ENCODE assay signal across 22 mouse cellular contexts in genomic region chr1:87164164-87164795, GRCm38 (mm10). TPM values are rescaled to one million over a fixed set of nuclear protein-coding genes. Genes with fewer than 3 reads are reported as not detected.
DNase-seq lines count a peak whose midpoint lies in the region; ATAC-seq and TF ChIP-seq lines count a peak whose summit lies in the region.
"Had no signal": no experiment of that assay in that cellular context is flagged by ENCODE, and none has a peak within 500 bp of the region (broad histone marks: within the 10 kb centered on the region; RNA-seq: fewer than 3 reads in every experiment).

No protein-coding gene starts in this region.

- DNase-seq in midbrain, postnatal 0 days (ENCODE audit: low spot score): no peak
- DNase-seq in left cerebral cortex, adult 2 months (ENCODE audit: extremely low spot score in 1 of 2, low spot score in 2 of 2): no peak
- DNase-seq in heart, adult 2 months: no peak
- DNase-seq in lung, postnatal 36 days: no peak
- DNase-seq: cerebellum, postnatal 14 days; gastrocnemius, postnatal 36 days; heart, postnatal 10 days; kidney, adult 8-10 months; lung, embryonic 14.5 days; right cerebral cortex, postnatal 14 days had no signal

- H3K4me2 ChIP-seq in midbrain, embryonic 12.5 days (replicated peaks): no peak overlapping the region
- no peak overlapping the region for H3K4me2 ChIP-seq in midbrain, postnatal 0 days (ENCODE audit: low read depth, low read length, poor library complexity, severe bottlenecking)
- H3K4me2 ChIP-seq in forebrain, embryonic 16.5 days (ENCODE audit: low read length): no peak overlapping the region
- H3K4me2 ChIP-seq in hindbrain, embryonic 16.5 days (ENCODE audit: low read length): no peak overlapping the region
- no peak overlapping the region for H3K4me2 ChIP-seq in neural tube, embryonic 14.5 days (ENCODE audit: low read depth, low read length)
- H3K4me2 ChIP-seq: liver, embryonic 12.5 days; lung, embryonic 14.5 days had no signal

- peak; percentile 62 for ATAC-seq in midbrain, embryonic 12.5 days (ENCODE audit: low FRiP score, low read depth)
- no peak for ATAC-seq in midbrain, postnatal 0 days (ENCODE audit: low FRiP score)
- peak; percentile 32; the same call in 1 of the 2 replicates for ATAC-seq in forebrain, embryonic 16.5 days
- ATAC-seq in hindbrain, embryonic 16.5 days: peak; percentile 43
- ATAC-seq in neural tube, embryonic 14.5 days (ENCODE audit: low read depth): peak; percentile 42
- ATAC-seq: inflammation-experienced regulatory T-cells, adult 6 months; liver, embryonic 12.5 days had no signal

- no peaks in the 10 kb centered on the region for H3K79me2 ChIP-seq in heart, adult 2 months (replicated peaks; ENCODE audit: control insufficient read depth, insufficient read depth, low read length)

- H3K4me1 ChIP-seq in midbrain, embryonic 12.5 days: peaks cover 19% of the 10 kb centered on the region
- no peaks in the 10 kb centered on the region for H3K4me1 ChIP-seq in midbrain, postnatal 0 days (ENCODE audit: insufficient read depth, low read length)
- peaks cover 16% of the 10 kb centered on the region for H3K4me1 ChIP-seq in forebrain, embryonic 16.5 days (replicated peaks; ENCODE audit: control insufficient read depth, insufficient read depth, low read length)
- H3K4me1 ChIP-seq in hindbrain, embryonic 16.5 days (ENCODE audit: control insufficient read depth, insufficient read depth, low read depth, low read length): peaks cover 3% of the 10 kb centered on the region
- peaks cover 17% of the 10 kb centered on the region; the same call in 1 of the 2 replicates for H3K4me1 ChIP-seq in neural tube, embryonic 14.5 days (ENCODE audit: control insufficient read depth, insufficient read depth, low read length)
- H3K4me1 ChIP-seq in heart, adult 2 months (ENCODE audit: control insufficient read depth, insufficient read depth, low read length): no peaks in the 10 kb centered on the region
- H3K4me1 ChIP-seq: liver, embryonic 12.5 days had no signal

- no peak for TF ChIP-seq EP300 in heart, adult 2 months (IDR thresholded peaks at IDR 0.05; ENCODE audit: insufficient read depth, low read depth, low read length)

- 0 out of 2 replicates have a peak overlapping the region, but pooled peaks have one; percentile 12 for H3K27ac ChIP-seq in midbrain, embryonic 12.5 days (replicated peaks)
- no peak overlapping the region for H3K27ac ChIP-seq in midbrain, postnatal 0 days (ENCODE audit: low read depth, low read length)
- no peak overlapping the region for H3K27ac ChIP-seq in forebrain, embryonic 16.5 days (ENCODE audit: low read length)
- 0 out of 2 replicates have a peak overlapping the region, but pooled peaks have one; percentile 35 for H3K27ac ChIP-seq in hindbrain, embryonic 16.5 days (ENCODE audit: low read depth, low read length)
- H3K27ac ChIP-seq in neural tube, embryonic 14.5 days (ENCODE audit: low read depth, low read length): peak overlapping the region; percentile 28; the same call in 1 of the 2 replicates
- H3K27ac ChIP-seq in left cerebral cortex, adult 2 months: no peak overlapping the region
- no peak overlapping the region for H3K27ac ChIP-seq in heart, adult 2 months
- H3K27ac ChIP-seq: heart, embryonic 10.5 days; liver, embryonic 12.5 days; stomach, postnatal 0 days had no signal

- H3K27me3 ChIP-seq in midbrain, embryonic 12.5 days: peaks cover 32% of the 10 kb centered on the region; the same call in 1 of the 2 replicates
- 0 out of 2 replicates have a peak, but pooled peaks cover 3% of the 10 kb centered on the region for H3K27me3 ChIP-seq in midbrain, postnatal 0 days (ENCODE audit: insufficient read depth, low read length)
- 0 out of 2 replicates have a peak, but pooled peaks cover 2% of the 10 kb centered on the region for H3K27me3 ChIP-seq in forebrain, embryonic 16.5 days (replicated peaks; ENCODE audit: control insufficient read depth, insufficient read depth, low read length)
- H3K27me3 ChIP-seq in hindbrain, embryonic 16.5 days (replicated peaks; ENCODE audit: control insufficient read depth, insufficient read depth, low read length): no peaks in the 10 kb centered on the region
- no peaks in the 10 kb centered on the region for H3K27me3 ChIP-seq in neural tube, embryonic 14.5 days (ENCODE audit: control insufficient read depth, insufficient read depth, low read length)
- no peaks in the 10 kb centered on the region; the same call in 1 of the 2 replicates for H3K27me3 ChIP-seq in heart, adult 2 months (ENCODE audit: control insufficient read depth, insufficient read depth, low read length)

- WGBS in midbrain, embryonic 12.5 days: 38% methylated on average over 11 of the region's 11 CpGs
- 43% methylated on average over 11 of the region's 11 CpGs for WGBS in midbrain, postnatal 0 days
- 28% methylated on average over 9 of the region's 11 CpGs for WGBS in forebrain, embryonic 16.5 days
- 23% methylated on average over 11 of the region's 11 CpGs for whole genome bisulfite sequencing in hindbrain, embryonic 16.5 days
- WGBS in neural tube, embryonic 14.5 days: 22% methylated on average over 11 of the region's 11 CpGs
- 26% methylated on average over 11 of the region's 11 CpGs for whole genome bisulfite sequencing in heart, adult 2 months

- H3K36me3 ChIP-seq in midbrain, embryonic 12.5 days: no peaks in the 10 kb centered on the region
- H3K36me3 ChIP-seq in midbrain, postnatal 0 days (ENCODE audit: insufficient read depth, low read length): no peaks in the 10 kb centered on the region
- no peaks in the 10 kb centered on the region for H3K36me3 ChIP-seq in forebrain, embryonic 16.5 days (ENCODE audit: control insufficient read depth, insufficient read depth)
- no peaks in the 10 kb centered on the region for H3K36me3 ChIP-seq in hindbrain, embryonic 16.5 days (ENCODE audit: control insufficient read depth, insufficient read depth, low read length)
- no peaks in the 10 kb centered on the region for H3K36me3 ChIP-seq in neural tube, embryonic 14.5 days (ENCODE audit: control insufficient read depth, insufficient read depth, low read length)
- no peaks in the 10 kb centered on the region for H3K36me3 ChIP-seq in heart, adult 2 months (ENCODE audit: control insufficient read depth, insufficient read depth, low read length)
- H3K36me3 ChIP-seq: heart, embryonic 10.5 days; liver, embryonic 12.5 days had no signal

- no peak for TF ChIP-seq POLR2A in heart, adult 2 months (IDR thresholded peaks at IDR 0.05; ENCODE audit: insufficient read depth, low read depth, low read length)

- H3K4me3 ChIP-seq in midbrain, embryonic 12.5 days: no peak overlapping the region
- no peak overlapping the region for H3K4me3 ChIP-seq in midbrain, postnatal 0 days (ENCODE audit: low read depth, low read length)
- H3K4me3 ChIP-seq in forebrain, embryonic 16.5 days (replicated peaks; ENCODE audit: low read length): no peak overlapping the region
- no peak overlapping the region for H3K4me3 ChIP-seq in hindbrain, embryonic 16.5 days (ENCODE audit: low read length)
- no peak overlapping the region for H3K4me3 ChIP-seq in neural tube, embryonic 14.5 days (ENCODE audit: low read depth, low read length)
- H3K4me3 ChIP-seq in left cerebral cortex, adult 2 months: no peak overlapping the region
- H3K4me3 ChIP-seq in heart, adult 2 months: no peak overlapping the region
- H3K4me3 ChIP-seq: heart, embryonic 10.5 days; liver, embryonic 12.5 days had no signal

- no peaks in the 10 kb centered on the region for H3K9me3 ChIP-seq in midbrain, embryonic 12.5 days
- no peaks in the 10 kb centered on the region for H3K9me3 ChIP-seq in midbrain, postnatal 0 days (ENCODE audit: low read length)
- H3K9me3 ChIP-seq in forebrain, embryonic 16.5 days (ENCODE audit: control insufficient read depth, low read length): no peaks in the 10 kb centered on the region
- H3K9me3 ChIP-seq in hindbrain, embryonic 16.5 days (ENCODE audit: control insufficient read depth, low read length): no peaks in the 10 kb centered on the region
- H3K9me3 ChIP-seq in neural tube, embryonic 14.5 days (ENCODE audit: control insufficient read depth, low read length): no peaks in the 10 kb centered on the region
- H3K9me3 ChIP-seq: heart, embryonic 10.5 days; liver, embryonic 12.5 days had no signal

- H3K9ac ChIP-seq in midbrain, embryonic 12.5 days (replicated peaks): no peak overlapping the region
- no peak overlapping the region for H3K9ac ChIP-seq in midbrain, postnatal 0 days (replicated peaks; ENCODE audit: low read length, poor library complexity, severe bottlenecking)
- no peak overlapping the region for H3K9ac ChIP-seq in forebrain, embryonic 16.5 days (replicated peaks; ENCODE audit: low read depth, low read length)
- H3K9ac ChIP-seq in hindbrain, embryonic 16.5 days (ENCODE audit: low read depth, low read length): peak overlapping the region; percentile 32; the same call in 1 of the 2 replicates
- no peak overlapping the region for H3K9ac ChIP-seq in neural tube, embryonic 14.5 days (replicated peaks; ENCODE audit: low read depth, low read length)
- H3K9ac ChIP-seq in heart, adult 2 months (ENCODE audit: low read depth, low read length): no peak overlapping the region
- H3K9ac ChIP-seq: liver, embryonic 12.5 days; lung, embryonic 14.5 days had no signal

- intact Hi-C loops in left cerebral cortex, adult 2 months (cut with DNase I): no loop called here
- intact Hi-C loops in heart, adult 2 months (cut with DNase I): no loop called here

- no peak for TF ChIP-seq CTCF in midbrain, postnatal 0 days (IDR thresholded peaks at IDR 0.05)
- no peak for TF ChIP-seq CTCF in left cerebral cortex, adult 2 months (IDR thresholded peaks at IDR 0.05)
- no peak for TF ChIP-seq CTCF in heart, adult 2 months (IDR thresholded peaks at IDR 0.05)

RNA-seq across cellular contexts. Expression of gene Ecel1, which starts 8.0 kb away (rescaled TPM):
- 7.5 and 8.8 TPM in 2 replicates for polyA plus RNA-seq in midbrain, embryonic 12.5 days (2016; fragmentation: Nextera tagmentation; extraction: Ambion mirVana)
- 15.8 and 16.2 TPM in 2 replicates for total RNA-seq in midbrain, postnatal 0 days (2014; rRNA removed)
- 16.7 and 18.9 TPM in 2 replicates for polyA plus RNA-seq in midbrain, postnatal 0 days (2015; fragmentation: Nextera tagmentation; extraction: Ambion mirVana)
- polyA plus RNA-seq in forebrain, embryonic 16.5 days (2015; fragmentation: Nextera tagmentation; extraction: Ambion mirVana): 13.4 and 25.3 TPM in 2 replicates
- 34.9 and 40.2 TPM in 2 replicates for polyA plus RNA-seq in hindbrain, embryonic 16.5 days (2015; fragmentation: Nextera tagmentation; extraction: Ambion mirVana)
- polyA plus RNA-seq in neural tube, embryonic 14.5 days (2014; fragmentation: Nextera tagmentation; extraction: Ambion mirVana): 60.2 and 64.9 TPM in 2 replicates
- 10 to 100 TPM in 1 of 2 experiments, 1 to 10 TPM in 1; 7.1 to 13.4 TPM for total RNA-seq in left cerebral cortex, adult 2 months (2021)
- total RNA-seq in heart, adult 2 months (2021): not detected
- 0.09 and 0.31 TPM in 2 replicates for polyA plus RNA-seq in heart, adult 2 months (2012; rRNA removed)
- total RNA-seq: gastrocnemius, postnatal 36 days; heart, postnatal 10 days had no signal

RNA-seq across cellular contexts. Expression of gene Prss56, which starts 18.8 kb away (rescaled TPM):
- 0.08 and 0.17 TPM in 2 replicates for polyA plus RNA-seq in midbrain, embryonic 12.5 days (2016; fragmentation: Nextera tagmentation; extraction: Ambion mirVana)
- total RNA-seq in midbrain, postnatal 0 days (2014; rRNA removed): 0.94 TPM in 1 of 2 replicates, not detected in the other
- 0.07 TPM in 1 of 2 replicates, not detected in the other for polyA plus RNA-seq in midbrain, postnatal 0 days (2015; fragmentation: Nextera tagmentation; extraction: Ambion mirVana)
- polyA plus RNA-seq in forebrain, embryonic 16.5 days (2015; fragmentation: Nextera tagmentation; extraction: Ambion mirVana): 2.8 and 3.1 TPM in 2 replicates
- 2.1 and 2.6 TPM in 2 replicates for polyA plus RNA-seq in hindbrain, embryonic 16.5 days (2015; fragmentation: Nextera tagmentation; extraction: Ambion mirVana)
- 0.46 and 6.1 TPM in 2 replicates for polyA plus RNA-seq in neural tube, embryonic 14.5 days (2014; fragmentation: Nextera tagmentation; extraction: Ambion mirVana)
- total RNA-seq in left cerebral cortex, adult 2 months (2021): under 1 TPM; 0.47 to 0.57 TPM
- total RNA-seq in heart, adult 2 months (2021): not detected
- not detected in 2 replicates for polyA plus RNA-seq in heart, adult 2 months (2012; rRNA removed)
- total RNA-seq: gastrocnemius, postnatal 36 days; heart, postnatal 10 days had no signal
- polyA plus RNA-seq: heart, embryonic 10.5 days; inflammation-experienced regulatory T-cells, adult 6 months; limb, embryonic 11.5 days; liver, embryonic 12.5 days; lung, embryonic 14.5 days; stomach, postnatal 0 days had no signal

RNA-seq across cellular contexts. Expression of gene Chrnd, which starts 26.1 kb away (rescaled TPM):
- polyA plus RNA-seq in midbrain, embryonic 12.5 days (2016; fragmentation: Nextera tagmentation; extraction: Ambion mirVana): not detected in 2 replicates
- not detected in 2 replicates for total RNA-seq in midbrain, postnatal 0 days (2014; rRNA removed)
- not detected in 2 replicates for polyA plus RNA-seq in midbrain, postnatal 0 days (2015; fragmentation: Nextera tagmentation; extraction: Ambion mirVana)
- polyA plus RNA-seq in forebrain, embryonic 16.5 days (2015; fragmentation: Nextera tagmentation; extraction: Ambion mirVana): not detected in 2 replicates
- polyA plus RNA-seq in hindbrain, embryonic 16.5 days (2015; fragmentation: Nextera tagmentation; extraction: Ambion mirVana): 0.62 TPM in 1 of 2 replicates, not detected in the other
- not detected in 2 replicates for polyA plus RNA-seq in neural tube, embryonic 14.5 days (2014; fragmentation: Nextera tagmentation; extraction: Ambion mirVana)
- not detected for total RNA-seq in left cerebral cortex, adult 2 months (2021)
- total RNA-seq in heart, adult 2 months (2021): not detected
- polyA plus RNA-seq in heart, adult 2 months (2012; rRNA removed): not detected in 2 replicates
- total RNA-seq: heart, postnatal 10 days; layer of hippocampus, adult 8-10 months; left cerebral cortex, adult 8-10 months had no signal
- polyA plus RNA-seq: inflammation-experienced regulatory T-cells, adult 6 months; liver, embryonic 12.5 days; lung, embryonic 14.5 days had no signal

RNA-seq across cellular contexts. Expression of gene Akp3, which starts 39.5 kb away (rescaled TPM):
- polyA plus RNA-seq in midbrain, embryonic 12.5 days (2016; fragmentation: Nextera tagmentation; extraction: Ambion mirVana): not detected in 2 replicates
- total RNA-seq in midbrain, postnatal 0 days (2014; rRNA removed): 0.38 TPM in 1 of 2 replicates, not detected in the other
- polyA plus RNA-seq in midbrain, postnatal 0 days (2015; fragmentation: Nextera tagmentation; extraction: Ambion mirVana): not detected in 2 replicates
- polyA plus RNA-seq in forebrain, embryonic 16.5 days (2015; fragmentation: Nextera tagmentation; extraction: Ambion mirVana): not detected in 2 replicates
- polyA plus RNA-seq in hindbrain, embryonic 16.5 days (2015; fragmentation: Nextera tagmentation; extraction: Ambion mirVana): 0.09 TPM in 2 replicates
- not detected in 2 replicates for polyA plus RNA-seq in neural tube, embryonic 14.5 days (2014; fragmentation: Nextera tagmentation; extraction: Ambion mirVana)
- total RNA-seq in left cerebral cortex, adult 2 months (2021): not detected
- total RNA-seq in heart, adult 2 months (2021): not detected
- 0.06 TPM in 1 of 2 replicates, not detected in the other for polyA plus RNA-seq in heart, adult 2 months (2012; rRNA removed)
- total RNA-seq: gastrocnemius, postnatal 36 days; heart, postnatal 10 days; layer of hippocampus, adult 8-10 months; left cerebral cortex, adult 8-10 months had no signal
- polyA plus RNA-seq: C2C12; heart, embryonic 10.5 days; inflammation-experienced regulatory T-cells, adult 6 months; limb, embryonic 11.5 days; liver, embryonic 12.5 days; lung, embryonic 14.5 days had no signal

RNA-seq across cellular contexts. Expression of gene Chrng, which starts 40.2 kb away (rescaled TPM):
- polyA plus RNA-seq in midbrain, embryonic 12.5 days (2016; fragmentation: Nextera tagmentation; extraction: Ambion mirVana): not detected in 2 replicates
- 0.49 TPM in 1 of 2 replicates, not detected in the other for total RNA-seq in midbrain, postnatal 0 days (2014; rRNA removed)
- not detected in 2 replicates for polyA plus RNA-seq in midbrain, postnatal 0 days (2015; fragmentation: Nextera tagmentation; extraction: Ambion mirVana)
- polyA plus RNA-seq in forebrain, embryonic 16.5 days (2015; fragmentation: Nextera tagmentation; extraction: Ambion mirVana): not detected in 2 replicates
- 0.96 TPM in 1 of 2 replicates, not detected in the other for polyA plus RNA-seq in hindbrain, embryonic 16.5 days (2015; fragmentation: Nextera tagmentation; extraction: Ambion mirVana)
- polyA plus RNA-seq in neural tube, embryonic 14.5 days (2014; fragmentation: Nextera tagmentation; extraction: Ambion mirVana): not detected in 2 replicates
- total RNA-seq in left cerebral cortex, adult 2 months (2021): not detected
- not detected for total RNA-seq in heart, adult 2 months (2021)
- not detected in 2 replicates for polyA plus RNA-seq in heart, adult 2 months (2012; rRNA removed)
- total RNA-seq: heart, postnatal 10 days; layer of hippocampus, adult 8-10 months; left cerebral cortex, adult 8-10 months had no signal
- polyA plus RNA-seq: lung, embryonic 14.5 days had no signal

Comparison
In these comparisons a context has a peak if more than half of its experiments do, and no peak if none do; other contexts are left out.
1. H3K27ac ChIP-seq: peak in midbrain, embryonic 12.5 days (single experiment), hindbrain, embryonic 16.5 days (single experiment) and neural tube, embryonic 14.5 days (single experiment); none in midbrain, postnatal 0 days (single experiment), forebrain, embryonic 16.5 days (single experiment), left cerebral cortex, adult 2 months (single experiment) and heart, adult 2 months (single experiment).